Mouse (Mus musculus) MEL (cell line): ENCODE results near the gene Ercc6. TPM values are rescaled to one million over a fixed set of nuclear protein-coding genes. Genes with fewer than 3 reads are reported as not detected.

Experiments used
- DNase-seq: peaks from one replicate; pipeline ENCODE4 v3.0.0; 2011; ENCODE audit warnings: low read depth, low spot score
- H3K27ac ChIP-seq: 2 replicates; pipeline ENCODE4 v1.5.1; 2012; ENCODE audit warnings: low read depth, mild to moderate bottlenecking, control low read depth, low read length, moderate library complexity; ENCODE audit not compliant: control insufficient read depth
- H3K27me3 ChIP-seq, 2 experiments: fragments of 150-350 bp in 1 of 2; sonication (generic) in 1 of 2; 2 replicates each; pipeline ENCODE4 v1.6.1; 2012; ENCODE audit warnings: low read length in 2 of 2, mild to moderate bottlenecking in 2 of 2, improper control_type of control experiment in 1 of 2, moderate library complexity in 1 of 2; ENCODE audit not compliant: insufficient read depth in 2 of 2, control insufficient read depth in 1 of 2
- H3K36me3 ChIP-seq, 2 experiments: 2 replicates each; pipeline ENCODE4 v1.6.1; 2012 to 2014; ENCODE audit warnings: low read length in 2 of 2, improper control_type of control experiment in 1 of 2, inconsistent platforms in 1 of 2, mild to moderate bottlenecking in 1 of 2; ENCODE audit not compliant: insufficient read depth in 2 of 2, control insufficient read depth in 1 of 2
- H3K4me1 ChIP-seq, 2 experiments: fragments of 150-350 bp in 1 of 2; sonication (generic) in 1 of 2; 2 replicates each; pipeline ENCODE4 v1.6.1; 2012; ENCODE audit warnings: low read length in 2 of 2, improper control_type of control experiment in 1 of 2, mild to moderate bottlenecking in 1 of 2; ENCODE audit not compliant: insufficient read depth in 2 of 2, control insufficient read depth in 1 of 2
- H3K4me3 ChIP-seq, 2 experiments: fragments of 150-350 bp in 1 of 2; sonication (generic) in 1 of 2; 2 replicates each; pipeline ENCODE4 v1.5.1; 2012; ENCODE audit warnings: low read depth in 2 of 2, low read length in 2 of 2, mild to moderate bottlenecking in 2 of 2, moderate library complexity in 2 of 2, control low read depth in 1 of 2, improper control_type of control experiment in 1 of 2; ENCODE audit not compliant: control insufficient read depth in 1 of 2, insufficient read depth in 1 of 2
- H3K79me2 ChIP-seq: 2 replicates; pipeline ENCODE4 v1.6.1; 2012; ENCODE audit warnings: mild to moderate bottlenecking, low read length, moderate library complexity; ENCODE audit not compliant: control insufficient read depth, poor library complexity, insufficient read depth
- H3K9ac ChIP-seq: 2 replicates; pipeline ENCODE4 v1.6.1; 2012; ENCODE audit warnings: low read depth, mild to moderate bottlenecking, control low read depth, low read length, moderate library complexity; ENCODE audit not compliant: control insufficient read depth, poor library complexity, severe bottlenecking
- H3K9me3 ChIP-seq: fragments of 150-350 bp; sonication (generic); replicated peaks from 2 replicates; pipeline ENCODE4 v1.6.1; 2012; ENCODE audit warnings: mild to moderate bottlenecking, low read length, improper control_type of control experiment, moderate library complexity; ENCODE audit not compliant: insufficient read depth
- ELF1 ChIP-seq: IDR thresholded peaks from 2 replicates; pipeline ENCODE4 v1.6.1; 2014; ENCODE audit warnings: low read depth, mild to moderate bottlenecking, inconsistent platforms, low read length, improper control_type of control experiment, moderate library complexity
- EP300 ChIP-seq, 2 experiments: IDR thresholded peaks; 2 replicates each; pipeline ENCODE4 v1.6.1; 2011; ENCODE audit warnings: improper control_type of control experiment in 2 of 2, low read length in 2 of 2, low read depth in 1 of 2, mild to moderate bottlenecking in 1 of 2
- GABPA ChIP-seq: IDR thresholded peaks from 2 replicates; pipeline ENCODE4 v1.6.1; 2012; ENCODE audit warnings: low read depth, mild to moderate bottlenecking, inconsistent platforms, low read length, improper control_type of control experiment, moderate library complexity
- KAT2A ChIP-seq: conservative IDR thresholded peaks from 2 replicates; pipeline ENCODE4 v1.6.1; 2012; ENCODE audit warnings: low read depth, low read length, improper control_type of control experiment, inconsistent platforms
- MAFK ChIP-seq: IDR thresholded peaks from 2 replicates; pipeline ENCODE4 v1.6.1; 2011; ENCODE audit warnings: low read depth, mild to moderate bottlenecking, low read length, improper control_type of control experiment, borderline replicate concordance
- MAX ChIP-seq: IDR thresholded peaks from 2 replicates; pipeline ENCODE4 v1.6.1; 2011; ENCODE audit warnings: low read length, improper control_type of control experiment
- MEF2A ChIP-seq: IDR thresholded peaks from 2 replicates; pipeline ENCODE4 v1.6.1; 2014; ENCODE audit warnings: low read depth, mild to moderate bottlenecking, inconsistent platforms, low read length, improper control_type of control experiment; ENCODE audit not compliant: poor library complexity, insufficient replicate concordance, severe bottlenecking; ENCODE audit errors: extremely low read depth
- MXI1 ChIP-seq: IDR thresholded peaks from 2 replicates; pipeline ENCODE4 v1.6.1; 2011; ENCODE audit warnings: mild to moderate bottlenecking, low read depth, low read length, improper control_type of control experiment
- MYB ChIP-seq: IDR thresholded peaks from 2 replicates; pipeline ENCODE4 v1.6.1; 2011; ENCODE audit warnings: mild to moderate bottlenecking, low read depth, low read length, improper control_type of control experiment
- NRF1 ChIP-seq: IDR thresholded peaks from 2 replicates; pipeline ENCODE4 v1.6.1; 2014; ENCODE audit warnings: low read depth, mild to moderate bottlenecking, inconsistent platforms, low read length, improper control_type of control experiment, moderate library complexity; ENCODE audit not compliant: poor library complexity, insufficient read depth, severe bottlenecking
- POLR2AphosphoS2 ChIP-seq: IDR thresholded peaks from 2 replicates; pipeline ENCODE4 v1.6.1; 2011; ENCODE audit warnings: low read length, improper control_type of control experiment
- SIN3A ChIP-seq: IDR thresholded peaks from 2 replicates; pipeline ENCODE4 v1.6.1; 2012; ENCODE audit warnings: low read length, improper control_type of control experiment, inconsistent platforms
- TBP ChIP-seq: IDR thresholded peaks from 2 replicates; pipeline ENCODE4 v1.8.0; 2011; ENCODE audit warnings: low read depth, low read length, improper control_type of control experiment
- UBTF ChIP-seq: IDR thresholded peaks from 2 replicates; pipeline ENCODE4 v1.6.1; 2012; ENCODE audit warnings: low read depth, mild to moderate bottlenecking, inconsistent platforms, low read length, improper control_type of control experiment, moderate library complexity, borderline replicate concordance; ENCODE audit not compliant: insufficient read depth
- USF2 ChIP-seq, 2 experiments: IDR thresholded peaks; 2 replicates each; pipeline ENCODE4 v1.6.1; 2011 to 2012; ENCODE audit warnings: improper control_type of control experiment in 2 of 2, low read length in 2 of 2, borderline replicate concordance in 1 of 2, inconsistent platforms in 1 of 2, low read depth in 1 of 2, mild to moderate bottlenecking in 1 of 2; ENCODE audit not compliant: insufficient read depth in 1 of 2
- ZKSCAN1 ChIP-seq: IDR thresholded peaks from 2 replicates; pipeline ENCODE4 v1.6.1; 2012; ENCODE audit warnings: low read depth, mild to moderate bottlenecking, inconsistent platforms, low read length, improper control_type of control experiment, moderate library complexity
- ZMIZ1 ChIP-seq: IDR thresholded peaks from 2 replicates; pipeline ENCODE4 v1.6.1; 2012; ENCODE audit warnings: low read depth, mild to moderate bottlenecking, inconsistent platforms, low read length, improper control_type of control experiment, moderate library complexity
- ZNF384 ChIP-seq: IDR thresholded peaks from 2 replicates; pipeline ENCODE4 v1.6.1; 2012; ENCODE audit warnings: low read depth, mild to moderate bottlenecking, inconsistent platforms, low read length, improper control_type of control experiment
- polyA plus RNA-seq, 2 experiments: library from polyadenylated mRNA; stranded (reverse) in 1 of 2; unstranded in 1 of 2; fragments of >175 nt in 1 of 2; fragments of >200 nt in 1 of 2; gene quantifications; 2 replicates each; pipeline versions ENCODE4 v1.2.1 to v1.2.4; 2012; ENCODE audit warnings: low replicate concordance in 2 of 2, low read depth in 1 of 2; ENCODE audit not compliant: insufficient read length in 2 of 2, insufficient read depth in 1 of 2, missing spikeins in 1 of 2
- total RNA-seq: library from RNA; depleted of rRNA; stranded (reverse); fragments of 300-350 nt; gene quantifications from 2 replicates; pipeline ENCODE4 v1.2.3, GENCODE M21; 2012

Gene Ercc6
- total and polyA plus RNA-seq, 3 experiments, result 15.1 to 186 (median 15.4) TPM

DNA sequence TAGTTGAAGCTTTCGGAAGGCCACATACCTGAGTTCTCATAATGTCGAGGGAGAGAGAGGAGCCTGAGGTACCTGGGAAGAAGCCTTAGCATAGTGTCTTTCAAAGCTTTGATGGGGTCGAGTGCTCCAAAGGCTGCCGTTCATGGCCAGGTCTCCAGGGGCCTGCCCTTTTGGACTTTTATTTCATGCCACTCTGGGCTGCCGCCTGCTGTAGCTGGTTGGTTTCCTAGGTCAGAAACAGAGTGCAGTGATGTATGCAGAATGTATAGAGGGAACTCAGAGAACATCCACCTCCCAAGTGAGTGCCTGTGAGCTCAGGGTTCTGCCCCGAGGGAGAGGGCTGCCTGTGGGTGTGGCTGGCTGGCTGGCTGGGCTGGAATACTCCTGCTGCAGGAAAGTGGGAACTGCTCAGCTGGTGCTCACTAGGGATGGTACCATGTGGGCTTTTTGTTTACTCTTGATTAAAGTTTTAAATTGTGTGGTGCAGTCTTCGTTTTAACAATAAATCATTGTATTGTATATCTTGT is 7.1 kb downstream of the Ercc6 start:
- no peak for TF ChIP-seq GABPA
- TF ChIP-seq MYB, result no peak
- no peak for TF ChIP-seq UBTF
- no peak for TF ChIP-seq MAFK
- no peak for TF ChIP-seq MAX
- no peak for TF ChIP-seq ZKSCAN1
- TF ChIP-seq EP300 (IDR thresholded peaks at IDR 0.05; ENCODE audit: low read depth in 1 of 2, low read length in 2 of 2), result no peak
- TF ChIP-seq MXI1, result no peak
- TF ChIP-seq USF2 (IDR thresholded peaks at IDR 0.05; ENCODE audit: borderline replicate concordance in 1 of 2, insufficient read depth in 1 of 2, low read depth in 1 of 2, low read length in 2 of 2), result no peak
- no peak for TF ChIP-seq SIN3A
- TF ChIP-seq ZNF384, result no peak
- TF ChIP-seq POLR2AphosphoS2, result no peak
- no peak for TF ChIP-seq TBP
- Histone ChIP-seq H3K36me3 (peaks cover 0 to 29% of the 10 kb centered on the region in 2 experiments; a peak in 3 of 4 replicates), H3K9me3 (no peaks in the 10 kb centered on the region), H3K9ac (no peak overlapping the region), H3K27me3 (no peaks in the 10 kb centered on the region), H3K79me2 (peaks cover 8% of the 10 kb centered on the region; the same call in 1 of the 2 replicates), H3K27ac (no peak overlapping the region), H3K4me1 (no peaks in the 10 kb centered on the region), H3K4me3 (no peak overlapping the region)
- no peak for DNase-seq

DNA sequence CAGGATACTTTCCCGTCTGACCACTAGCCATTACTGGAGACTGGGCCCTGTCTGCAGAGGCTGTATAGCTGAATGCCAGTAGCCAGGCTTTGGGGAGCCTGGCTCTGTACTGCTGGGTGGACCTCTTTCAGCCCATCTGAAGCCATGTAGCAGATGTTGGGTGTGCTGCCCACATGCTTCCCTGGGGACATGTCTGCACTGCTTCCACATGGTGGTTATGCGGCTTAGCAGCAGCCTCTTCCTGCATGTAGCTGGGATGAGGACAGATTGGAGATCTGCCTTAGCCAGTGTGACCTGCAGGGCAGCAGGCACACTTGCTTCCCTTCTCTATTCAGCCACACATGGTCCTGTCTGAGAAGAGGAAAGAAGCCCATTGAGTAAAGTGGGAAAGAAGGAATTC is 9.0 kb downstream of the Ercc6 start:
- no peaks in the 10 kb centered on the region for H3K27me3 ChIP-seq
- H3K9ac ChIP-seq, result no peak overlapping the region
- H3K4me3 ChIP-seq, result no peak overlapping the region
- no peaks in the 10 kb centered on the region for H3K9me3 ChIP-seq
- peaks cover 7% of the 10 kb centered on the region; the same call in 1 of the 2 replicates for H3K79me2 ChIP-seq
- H3K27ac ChIP-seq, result no peak overlapping the region
- TF ChIP-seq TBP, result no peak
- TF ChIP-seq UBTF, result no peak
- TF ChIP-seq KAT2A, result no peak
- TF ChIP-seq ZMIZ1, result no peak
- TF ChIP-seq NRF1, result no peak
- no peak for TF ChIP-seq ELF1
- TF ChIP-seq POLR2AphosphoS2, result no peak
- no peak for TF ChIP-seq EP300 (IDR thresholded peaks at IDR 0.05; ENCODE audit: low read depth in 1 of 2, low read length in 2 of 2)
- TF ChIP-seq MEF2A, result no peak
- no peak for TF ChIP-seq MAX
- TF ChIP-seq, all 39 proteins: peak for 0
- Histone ChIP-seq H3K4me1 (no peaks in the 10 kb centered on the region), H3K36me3 (peaks cover 0 to 34% of the 10 kb centered on the region in 2 experiments; a peak in 2 of 4 replicates)
- DNase-seq, result no peak
